Mouse (Mus musculus): ENCODE results near the gene Grik4.

DNA sequence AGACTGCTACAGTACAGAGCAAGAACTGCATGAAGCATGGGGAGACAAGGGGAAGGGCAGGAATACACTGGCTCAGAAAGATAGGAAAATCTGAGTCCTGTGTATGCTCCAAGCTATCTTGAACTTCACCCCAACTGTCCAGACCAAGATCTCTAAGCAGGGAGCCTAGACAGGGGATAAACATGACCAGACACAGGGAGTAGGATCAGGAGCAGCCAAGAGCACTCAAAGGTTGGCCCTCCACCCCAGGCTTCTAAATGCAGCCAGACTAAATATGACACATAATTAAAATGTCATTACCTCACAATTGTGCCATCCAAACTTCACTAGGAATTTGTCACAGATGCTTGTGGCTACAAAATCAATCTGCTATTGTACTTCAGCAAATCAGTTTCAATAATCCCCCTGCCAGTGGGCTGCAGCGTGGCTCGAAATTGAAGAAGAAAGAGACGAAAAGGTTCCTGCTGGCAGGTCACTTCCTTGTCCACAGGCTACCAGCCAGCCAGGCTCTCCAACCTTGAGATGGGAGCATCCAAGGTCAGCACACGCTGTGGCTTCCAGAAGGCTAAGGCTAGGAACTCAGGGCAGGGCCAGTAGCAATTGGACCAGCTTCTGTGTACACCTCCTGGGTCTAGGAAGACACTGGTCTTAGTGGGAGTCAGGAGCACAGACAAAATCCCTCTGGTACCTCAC is 85.1 kb downstream of the Grik4 start:
- TF ChIP-seq CTCF (IDR thresholded peaks at IDR 0.05; ENCODE audit: low read depth) (no peak), EP300 (optimal IDR thresholded peaks at IDR 0.05) (no peak)

Data from stomach, postnatal 0 days (tissue).